Mouse (Mus musculus) liver, adult 2 months (tissue): ENCODE measurements around the gene Syne3. TPM values are rescaled to one million over a fixed set of nuclear protein-coding genes. Genes with fewer than 3 reads are reported as not detected.

Experiments
- DNase-seq: peaks from one replicate; pipeline ENCODE4 v3.0.0-alpha.2; 2011; ENCODE audit warnings: low read depth, low spot score; ENCODE audit errors: extremely low read depth
- H3K27ac ChIP-seq: fragments of 200-500 bp; replicated peaks from 2 replicates; pipeline ENCODE4 v1.5.1; 2012; ENCODE audit warnings: low read depth, mild to moderate bottlenecking, control low read depth, inconsistent platforms, low read length; ENCODE audit not compliant: insufficient read depth
- H3K27me3 ChIP-seq: fragments of 200-500 bp; 2 replicates; pipeline ENCODE4 v1.6.1; 2012; ENCODE audit warnings: mild to moderate bottlenecking, moderate library complexity, low read length, inconsistent platforms; ENCODE audit not compliant: control insufficient read depth, insufficient read depth
- H3K36me3 ChIP-seq: fragments of 200-500 bp; 2 replicates; pipeline ENCODE4 v1.6.1; 2012; ENCODE audit warnings: low read length, inconsistent platforms; ENCODE audit not compliant: control insufficient read depth, insufficient read depth
- H3K4me1 ChIP-seq: fragments of 200-500 bp; 2 replicates; pipeline ENCODE4 v1.6.1; 2011; ENCODE audit warnings: low read length; ENCODE audit not compliant: control insufficient read depth, insufficient read depth
- H3K4me3 ChIP-seq: fragments of 200-500 bp; 2 replicates; pipeline ENCODE4 v1.5.1; 2011; ENCODE audit warnings: low read depth, mild to moderate bottlenecking, control low read depth, low read length, moderate library complexity; ENCODE audit not compliant: insufficient read depth
- H3K79me2 ChIP-seq: fragments of 200-500 bp; 2 replicates; pipeline ENCODE4 v1.6.1; 2012; ENCODE audit warnings: inconsistent platforms, mild to moderate bottlenecking, low read length, moderate library complexity; ENCODE audit not compliant: control insufficient read depth, insufficient read depth
- H3K9ac ChIP-seq: fragments of 200-500 bp; 2 replicates; pipeline ENCODE4 v1.6.1; 2012; ENCODE audit warnings: low read depth, mild to moderate bottlenecking, control low read depth, inconsistent platforms, low read length
- CTCF ChIP-seq: fragments of 200-500 bp; IDR thresholded peaks from 2 replicates; pipeline ENCODE4 v1.5.1; 2011; ENCODE audit warnings: low read depth, low read length, control low read depth
- POLR2A ChIP-seq: fragments of 200-500 bp; IDR thresholded peaks from 2 replicates; pipeline ENCODE4 v1.6.1; 2011; ENCODE audit warnings: low read length, control low read depth; ENCODE audit not compliant: insufficient read depth; ENCODE audit errors: extremely low read depth
- WGBS: fragments of 180-500 bp; shearing (Covaris S2); methylation state at CpG from one replicate; pipeline ENCODE4 v1.1.7; 2018; 5-methylcytosine and 5-hydroxymethylcytosine counted together
- polyA plus RNA-seq: library from polyadenylated mRNA; depleted of rRNA; stranded (reverse); fragments of >200 nt; gene quantifications from 2 replicates; pipeline ENCODE4 v1.2.3, GENCODE M21; 2012
- total RNA-seq: library from RNA; depleted of rRNA; stranded (reverse); fragments of >200 nt; gene quantifications from 2 replicates; pipeline ENCODE4 v1.2.3, GENCODE M21; 2014

Gene Syne3
- total and polyA plus RNA-seq, 2 experiments: 1.6 to 3.8 TPM

DNA sequence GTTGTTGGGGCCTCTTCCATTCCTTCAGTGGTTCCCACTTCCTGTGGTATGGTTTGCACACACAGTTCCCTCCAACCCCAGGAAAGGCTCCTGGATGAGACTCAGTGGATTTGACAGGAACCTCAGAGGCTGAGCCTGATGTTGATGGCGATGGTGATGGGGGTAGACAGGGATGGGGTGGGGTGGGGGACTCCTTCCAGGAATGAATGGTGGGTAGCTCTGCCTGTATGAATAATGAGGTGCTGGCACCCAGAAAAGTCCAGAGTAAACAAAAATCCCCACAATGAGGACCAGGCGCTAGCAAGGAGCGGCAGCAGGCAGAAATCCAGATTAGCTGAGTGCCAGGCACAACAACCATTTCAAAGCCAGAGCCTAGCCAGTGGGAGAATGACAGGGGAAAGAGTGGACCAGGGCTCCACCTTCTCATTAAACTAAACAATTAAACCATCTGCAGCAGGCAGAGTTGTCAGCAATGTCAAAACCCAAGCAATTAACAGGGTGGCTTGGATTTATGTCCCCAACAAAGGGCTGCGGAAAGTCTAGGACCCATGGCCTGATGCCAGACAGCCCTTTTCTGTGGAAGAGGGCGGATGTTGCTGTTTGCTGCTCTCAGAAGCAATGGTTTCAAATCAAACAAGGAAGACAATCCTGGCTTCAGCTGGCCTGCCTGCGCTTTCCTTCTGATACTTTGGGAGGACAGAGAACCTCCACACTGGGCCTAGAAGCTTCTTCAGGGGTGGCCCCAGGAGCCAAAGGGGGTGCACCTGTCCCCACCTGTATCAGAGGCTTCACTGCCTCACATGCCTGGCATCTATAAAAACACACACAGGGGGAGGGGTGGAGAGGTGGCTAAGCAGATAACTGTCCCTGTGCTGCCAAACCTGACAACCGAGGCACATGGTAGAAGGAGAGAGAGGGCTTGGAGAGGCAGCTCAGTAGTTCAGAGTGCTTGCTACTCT is 44.4 kb downstream of the Syne3 start:
- no peak overlapping the region for H3K9ac ChIP-seq
- H3K79me2 ChIP-seq: no peaks in the 10 kb centered on the region
- no peaks in the 10 kb centered on the region for H3K4me1 ChIP-seq
- TF ChIP-seq CTCF: no peak
- no peak for TF ChIP-seq POLR2A
- WGBS: 81% methylated on average over 7 of the region's 7 CpGs
- DNase-seq: no peak
- no peaks in the 10 kb centered on the region for H3K27me3 ChIP-seq
- H3K36me3 ChIP-seq: no peaks in the 10 kb centered on the region; the same call in 1 of the 2 replicates
- H3K27ac ChIP-seq: no peak overlapping the region
- H3K4me3 ChIP-seq: no peak overlapping the region

DNA sequence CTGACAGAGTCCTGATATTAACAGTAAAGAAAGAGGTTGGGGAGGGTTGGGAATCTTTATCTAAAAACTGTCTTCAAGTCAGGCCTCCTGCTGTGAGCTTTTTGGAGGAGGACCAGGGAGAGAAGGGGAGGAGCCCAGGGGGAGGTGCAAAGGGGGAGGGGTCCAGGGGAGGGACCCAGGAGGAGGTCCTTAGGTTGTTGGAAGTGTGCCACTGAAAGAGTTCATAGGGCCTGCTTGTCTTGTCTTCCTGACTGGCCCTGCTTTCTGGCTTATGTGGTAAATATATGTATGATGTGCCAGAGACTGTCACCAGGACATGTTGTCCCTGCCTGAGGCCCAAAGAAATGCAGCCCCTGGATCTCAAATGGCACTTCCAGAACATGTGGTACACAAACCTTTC is 49.2 kb downstream of the Syne3 start:
- Histone ChIP-seq H3K4me1 (no peaks in the 10 kb centered on the region), H3K27ac (no peak overlapping the region), H3K27me3 (no peaks in the 10 kb centered on the region), H3K4me3 (no peak overlapping the region), H3K36me3 (no peaks in the 10 kb centered on the region), H3K9ac (no peak overlapping the region), H3K79me2 (no peaks in the 10 kb centered on the region)
- TF ChIP-seq CTCF: no peak
- TF ChIP-seq POLR2A: no peak
- DNase-seq: peak; percentile 63

DNA sequence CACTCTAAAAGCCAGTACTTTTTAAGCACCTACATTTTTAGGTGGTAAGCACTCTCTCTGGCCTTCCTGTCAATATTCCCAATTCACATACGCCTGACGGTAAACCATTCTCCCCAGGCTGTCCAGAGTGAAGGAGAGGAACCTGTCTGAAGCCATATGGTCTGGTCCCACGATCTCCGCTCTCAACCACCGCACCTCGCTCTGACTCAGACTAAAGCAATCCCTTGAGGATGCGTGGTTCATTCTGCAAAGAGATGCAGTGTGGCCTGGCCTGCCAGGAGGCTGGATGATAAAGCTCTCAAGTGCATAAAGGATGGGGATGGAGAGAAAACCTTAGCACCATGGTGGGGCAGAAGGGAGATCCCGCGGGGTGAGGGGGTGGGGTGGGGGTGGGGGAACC is 49.6 kb downstream of the Syne3 start:
- no peak overlapping the region for H3K27ac ChIP-seq
- no peak overlapping the region for H3K9ac ChIP-seq
- no peak for DNase-seq
- no peak overlapping the region for H3K4me3 ChIP-seq
- H3K79me2 ChIP-seq: no peaks in the 10 kb centered on the region
- 83% methylated on average over 9 of the region's 9 CpGs for WGBS
- no peaks in the 10 kb centered on the region for H3K4me1 ChIP-seq
- TF ChIP-seq POLR2A: no peak
- TF ChIP-seq CTCF: no peak
- no peaks in the 10 kb centered on the region for H3K36me3 ChIP-seq
- H3K27me3 ChIP-seq: no peaks in the 10 kb centered on the region

GRCm38 (mm10) chr12:104958263-104958662 is 51.3 kb downstream of the Syne3 start:
- Histone ChIP-seq H3K4me1 (no peaks in the 10 kb centered on the region), H3K79me2 (no peaks in the 10 kb centered on the region)
- TF ChIP-seq POLR2A (no peak), CTCF (no peak)

DNA sequence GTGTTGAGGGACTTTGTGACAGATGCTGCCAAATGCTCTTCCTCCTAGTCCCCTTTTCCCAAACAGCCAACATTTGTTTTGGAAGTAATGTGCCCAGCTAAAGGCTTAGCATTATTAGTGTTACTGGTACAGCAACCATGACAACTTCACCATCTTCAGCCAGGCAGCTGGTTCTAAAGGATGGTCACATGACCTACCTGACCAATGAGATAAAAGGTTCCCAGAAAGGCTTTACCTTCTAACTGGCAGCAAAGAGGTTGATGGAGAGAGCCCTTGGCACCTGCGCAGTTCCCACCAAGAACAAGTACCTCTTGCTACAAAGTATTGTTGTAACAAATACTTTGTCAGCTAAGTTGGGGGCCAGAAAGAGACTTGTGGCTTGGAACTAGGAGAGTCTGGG is 52.4 kb downstream of the Syne3 start:
- no peaks in the 10 kb centered on the region for H3K27me3 ChIP-seq
- no peak for DNase-seq
- H3K9ac ChIP-seq: no peak overlapping the region
- TF ChIP-seq CTCF (no peak), POLR2A (no peak)
- WGBS: 100% methylated on average over 1 of the region's 1 CpGs
- no peaks in the 10 kb centered on the region for H3K79me2 ChIP-seq
- no peak overlapping the region for H3K4me3 ChIP-seq
- no peak overlapping the region for H3K27ac ChIP-seq
- peaks cover 1% of the 10 kb centered on the region; the same call in 1 of the 2 replicates for H3K36me3 ChIP-seq
- no peaks in the 10 kb centered on the region for H3K4me1 ChIP-seq

More at GRCm38 (mm10) chr12:104958263-104958662, 51.3 kb downstream of the Syne3 start:
- H3K9ac ChIP-seq: no peak overlapping the region
- H3K4me3 ChIP-seq: no peak overlapping the region
- H3K36me3 ChIP-seq: no peaks in the 10 kb centered on the region; the same call in 1 of the 2 replicates
- DNase-seq: no peak
- H3K27ac ChIP-seq: no peak overlapping the region
- H3K27me3 ChIP-seq: no peaks in the 10 kb centered on the region
- WGBS: 87% methylated on average over 11 of the region's 11 CpGs

DNA sequence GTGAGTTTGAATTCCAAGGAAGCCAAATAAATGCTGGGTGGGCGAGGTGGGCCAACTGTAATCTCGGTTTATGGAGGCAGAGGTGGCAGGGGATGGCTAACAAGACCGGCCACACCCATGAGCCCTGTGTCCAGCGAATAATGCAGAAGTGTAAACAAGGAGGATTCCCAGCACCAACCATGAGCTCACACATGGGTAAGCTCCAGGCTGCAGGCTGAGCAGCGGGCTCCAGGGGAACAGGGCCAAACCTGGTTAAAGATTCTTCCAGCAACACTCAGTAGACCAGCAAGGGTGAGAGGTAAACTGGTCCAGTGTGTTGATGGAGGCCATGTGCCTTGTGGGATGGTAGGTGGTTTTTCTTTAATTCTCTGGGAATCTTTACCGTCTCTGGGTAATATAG is 53.2 kb downstream of the Syne3 start:
- no peak for DNase-seq
- H3K36me3 ChIP-seq: peaks cover 3% of the 10 kb centered on the region; the same call in 1 of the 2 replicates
- no peak overlapping the region for H3K9ac ChIP-seq
- H3K27me3 ChIP-seq: no peaks in the 10 kb centered on the region
- H3K4me1 ChIP-seq: no peaks in the 10 kb centered on the region
- H3K79me2 ChIP-seq: no peaks in the 10 kb centered on the region
- no peak for TF ChIP-seq CTCF
- no peak for TF ChIP-seq POLR2A
- no peak overlapping the region for H3K4me3 ChIP-seq
- H3K27ac ChIP-seq: no peak overlapping the region
- WGBS: 75% methylated on average over 6 of the region's 6 CpGs
